Mouse (Mus musculus): ENCODE data around the gene Git1.

The Git1 gene

GRCm38 (mm10) chr11:77493512-77494343, at the start of gene Git1:
Git1 (plus strand) TSS chr11:77493562.
- DNase-seq (ENCODE audit: low spot score in 2 of 2), result peak in 1 of 2 experiments; percentile 69

GRCm38 (mm10) chr11:77444939-77445338, 48.4 kb upstream of the Git1 start:
- no peak for DNase-seq (ENCODE audit: low spot score in 2 of 2)

DNA sequence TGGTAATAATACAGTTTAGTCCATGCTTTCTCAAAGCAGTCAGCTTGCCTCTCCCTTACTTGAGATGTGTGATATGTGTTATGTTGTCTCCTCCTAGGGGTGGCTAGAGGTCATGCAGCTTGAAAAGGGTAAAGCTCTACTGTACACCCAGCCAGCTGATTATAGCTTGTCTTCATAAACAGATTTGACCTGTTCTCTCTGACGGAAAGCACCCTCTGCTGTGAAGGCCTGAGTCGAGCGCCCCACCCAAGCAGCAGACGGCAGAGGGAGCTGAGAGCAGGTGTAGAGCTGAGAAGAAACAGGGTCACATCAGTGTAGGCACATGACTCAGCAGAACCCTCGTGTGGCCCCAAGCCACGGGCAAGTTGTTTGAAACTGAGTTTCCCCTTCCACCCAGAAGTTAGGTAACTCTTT, 46.7 kb upstream of the Git1 start:
- DNase-seq (ENCODE audit: low spot score in 2 of 2), result peak in 1 of 2 experiments; percentile 61

GRCm38 (mm10) chr11:77449224-77449623, 44.1 kb upstream of the Git1 start:
- DNase-seq (ENCODE audit: low spot score in 2 of 2), result no peak

GRCm38 (mm10) chr11:77451670-77452069, 41.7 kb upstream of the Git1 start:
- DNase-seq (ENCODE audit: low spot score in 2 of 2), result no peak

- no peak for DNase-seq (ENCODE audit: low spot score in 2 of 2)
Observed at GRCm38 (mm10) chr11:77453388-77453787, 40.0 kb upstream of the Git1 start.

DNA sequence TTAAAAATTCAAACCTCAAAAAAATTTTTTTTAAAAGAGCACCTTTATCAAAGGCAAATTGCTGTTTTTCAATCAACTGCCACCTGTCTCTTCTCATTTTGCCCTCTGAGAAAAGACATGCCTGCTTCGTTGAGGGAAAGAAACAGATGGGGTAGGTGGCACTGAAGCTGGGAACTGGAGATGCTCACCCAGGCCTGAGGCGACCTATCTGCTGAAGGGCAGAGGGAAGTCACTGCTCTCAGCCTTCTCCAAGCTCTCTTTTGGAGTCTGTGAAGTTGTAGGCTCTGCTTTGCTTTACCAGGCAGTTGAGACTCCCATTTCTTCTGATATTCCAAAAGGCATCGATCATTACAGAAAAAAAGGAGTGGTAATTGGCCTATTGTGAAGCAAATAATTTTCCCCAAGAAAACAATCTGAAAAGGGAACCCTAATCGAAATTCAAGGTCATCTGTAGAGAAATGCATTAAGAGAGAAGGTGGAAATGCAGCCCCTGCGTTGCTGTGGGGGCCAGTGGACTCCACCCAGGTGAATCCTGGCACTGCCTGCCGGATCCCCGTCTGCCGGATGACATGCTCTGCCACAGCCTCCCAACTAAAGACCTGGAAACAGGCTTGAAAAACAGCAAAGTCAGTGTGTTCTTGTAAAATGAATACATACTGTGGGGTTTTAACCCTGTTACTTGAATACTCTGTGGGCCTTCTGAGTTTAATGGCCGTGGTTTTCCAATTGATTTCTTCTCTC, 37.4 kb upstream of the Git1 start:
- DNase-seq (ENCODE audit: low spot score in 2 of 2), result no peak

DNA sequence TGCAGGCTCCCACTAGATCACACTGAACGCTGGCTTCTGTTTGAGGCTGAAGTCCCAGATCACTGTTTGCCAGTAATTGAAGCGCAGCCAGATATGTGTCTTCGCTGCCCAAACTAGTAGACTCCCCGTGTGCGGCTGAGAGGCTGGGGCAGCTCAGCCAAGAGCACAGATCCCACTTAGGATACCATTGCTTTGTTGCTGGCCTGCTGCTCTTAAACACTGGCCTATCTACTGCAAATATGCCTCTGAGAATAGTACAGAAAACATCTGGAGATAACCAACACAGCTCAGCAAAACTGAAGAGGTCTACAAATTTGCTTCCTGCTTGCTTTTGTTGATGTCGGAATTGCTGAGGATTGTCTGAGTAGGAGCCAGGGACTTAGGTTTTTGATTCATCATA, 36.5 kb upstream of the Git1 start:
- DNase-seq (ENCODE audit: low spot score in 2 of 2), result no peak

GRCm38 (mm10) chr11:77461856-77462255, 31.5 kb upstream of the Git1 start:
- DNase-seq (ENCODE audit: low spot score in 2 of 2), result no peak

GRCm38 (mm10) chr11:77462283-77463100, 30.9 kb upstream of the Git1 start, which contains the start of gene Coro6:
Coro6 (plus strand) TSS chr11:77462411.
- DNase-seq (ENCODE audit: low spot score in 2 of 2), result no peak

- DNase-seq (ENCODE audit: low spot score in 2 of 2), result no peak
Observed at GRCm38 (mm10) chr11:77463101-77463445, 30.3 kb upstream of the Git1 start.

DNA sequence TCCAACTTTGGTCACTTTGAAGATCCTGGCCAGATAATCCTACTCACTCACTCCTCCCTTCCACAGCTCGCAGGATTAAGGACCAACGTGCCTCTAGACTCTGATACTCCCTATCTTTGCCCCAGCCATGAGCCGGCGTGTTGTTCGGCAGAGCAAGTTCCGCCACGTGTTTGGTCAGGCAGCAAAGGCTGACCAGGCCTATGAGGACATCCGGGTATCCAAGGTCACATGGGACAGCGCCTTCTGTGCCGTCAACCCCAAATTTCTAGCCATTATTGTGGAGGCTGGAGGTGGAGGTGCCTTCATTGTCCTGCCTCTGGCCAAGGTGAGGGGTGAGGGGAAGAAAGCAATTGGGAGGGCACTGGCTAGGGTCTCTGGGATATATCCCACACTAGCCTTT, 29.6 kb upstream of the Git1 start:
- no peak for DNase-seq (ENCODE audit: low spot score in 2 of 2)

GRCm38 (mm10) chr11:77464684-77465083, 28.7 kb upstream of the Git1 start:
- no peak for DNase-seq (ENCODE audit: low spot score in 2 of 2)

DNA sequence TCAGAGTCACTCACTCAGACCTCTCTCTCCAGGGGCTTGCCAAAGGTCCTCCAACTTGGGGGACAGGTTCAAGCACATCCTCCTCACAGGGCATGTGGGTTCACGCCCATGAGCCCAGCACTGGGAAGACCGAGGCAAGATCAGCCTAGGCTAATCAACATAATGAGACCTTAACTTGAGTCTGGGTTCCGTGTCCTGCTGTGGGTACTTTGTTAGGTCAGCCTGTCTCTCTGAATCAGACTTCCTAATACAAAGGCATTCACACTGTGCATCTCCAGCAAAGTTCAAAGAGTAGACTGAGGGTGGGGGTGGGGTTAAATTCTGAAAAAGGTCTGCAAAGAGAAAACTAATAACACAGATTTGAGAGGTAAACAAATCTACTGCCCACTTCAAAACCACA, 28.3 kb upstream of the Git1 start:
- DNase-seq (ENCODE audit: low spot score in 2 of 2), result no peak

DNA sequence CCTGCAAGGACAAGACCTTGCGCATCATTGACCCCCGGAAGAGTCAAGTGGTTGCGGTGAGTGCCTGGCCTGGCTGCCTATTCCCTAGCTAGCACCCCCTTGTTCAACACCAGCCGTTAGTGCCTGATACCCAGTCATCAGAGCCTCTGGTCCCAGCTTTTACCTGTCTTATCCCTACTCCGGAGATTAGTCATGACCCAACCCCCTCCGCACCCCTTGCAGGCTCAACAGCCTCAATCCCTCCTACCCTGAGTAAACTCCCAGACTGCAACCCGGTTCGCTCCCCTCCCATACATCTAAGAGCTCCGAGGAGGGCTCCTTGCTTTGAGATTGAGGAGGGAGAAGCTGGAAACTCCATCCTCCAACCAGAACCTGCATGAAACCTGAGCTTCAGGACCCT, 26.8 kb upstream of the Git1 start:
- DNase-seq (ENCODE audit: low spot score in 2 of 2), result no peak

GRCm38 (mm10) chr11:77467157-77467556, 26.2 kb upstream of the Git1 start:
- DNase-seq (ENCODE audit: low spot score in 2 of 2), result peak in 1 of 2 experiments; percentile 69

DNA sequence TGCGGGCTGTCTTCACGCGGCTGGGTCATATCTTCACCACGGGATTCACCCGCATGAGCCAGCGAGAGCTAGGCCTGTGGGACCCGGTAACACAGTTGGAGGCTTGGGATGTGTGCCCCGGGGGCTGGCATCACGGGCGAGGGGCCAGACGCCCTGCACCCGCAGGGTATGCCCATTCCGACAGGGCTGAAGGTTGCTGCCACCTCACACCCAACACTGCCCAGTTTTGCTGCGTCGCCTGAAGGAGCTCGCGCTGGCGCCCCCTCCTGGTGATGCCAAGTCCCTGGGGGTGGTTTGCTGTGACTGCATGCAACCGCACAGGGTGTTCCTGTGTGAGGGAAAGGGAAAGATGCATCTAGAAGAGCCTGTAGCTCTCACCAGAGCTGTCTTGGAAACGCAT, 25.6 kb upstream of the Git1 start:
- DNase-seq (ENCODE audit: low spot score in 2 of 2), result peak in 1 of 2 experiments; percentile 72

DNA sequence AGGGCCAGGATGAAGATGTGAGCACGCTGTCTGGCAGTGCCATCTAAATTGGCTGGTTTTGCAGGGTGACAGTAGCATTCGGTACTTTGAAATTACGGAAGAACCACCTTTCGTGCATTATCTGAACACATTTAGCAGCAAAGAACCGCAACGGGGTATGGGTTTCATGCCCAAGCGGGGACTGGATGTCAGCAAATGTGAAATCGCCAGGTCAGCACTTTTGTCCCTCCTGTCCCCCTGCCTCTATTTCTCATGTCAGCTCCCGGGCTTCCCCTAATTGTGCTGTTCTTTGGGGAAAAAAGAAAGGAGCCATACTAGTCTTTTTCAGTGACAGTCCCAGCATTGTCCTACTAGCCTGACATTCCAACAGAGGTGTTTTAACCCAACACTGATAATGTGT, 25.0 kb upstream of the Git1 start:
- no peak for DNase-seq (ENCODE audit: low spot score in 2 of 2)

- DNase-seq (ENCODE audit: low spot score in 2 of 2), result no peak
Observed at GRCm38 (mm10) chr11:77471407-77471806, 22.0 kb upstream of the Git1 start.

- DNase-seq (ENCODE audit: low spot score in 2 of 2), result no peak
Observed at GRCm38 (mm10) chr11:77472775-77473174, 20.6 kb upstream of the Git1 start.

DNA sequence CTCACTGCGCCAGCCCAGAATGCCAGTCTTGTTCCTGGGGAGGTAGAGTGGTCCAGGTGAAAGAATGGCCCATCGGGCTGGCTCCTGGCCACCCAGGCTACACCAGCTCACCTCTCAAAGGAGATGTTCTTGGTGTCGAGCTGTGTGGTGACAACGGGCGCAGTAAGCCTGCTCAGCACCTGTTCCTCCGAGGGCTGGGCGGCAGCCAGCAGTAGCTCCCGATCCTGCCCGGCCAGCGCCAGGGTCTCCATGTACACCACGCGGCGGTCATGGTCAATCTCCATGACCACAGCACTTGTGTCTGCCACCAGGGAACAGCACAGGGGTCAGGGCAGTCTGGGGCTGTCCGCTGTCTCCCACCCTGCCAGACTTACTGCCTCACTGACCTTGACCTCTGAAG, 17.1 kb upstream of the Git1 start:
- no peak for DNase-seq (ENCODE audit: low spot score in 2 of 2)

GRCm38 (mm10) chr11:77476895-77477294, 16.5 kb upstream of the Git1 start:
- DNase-seq (ENCODE audit: low spot score in 2 of 2), result no peak
